Mouse (Mus musculus) forebrain, embryonic 16.5 days (tissue): ENCODE measurements at regions not wholly inside any gene's neighbourhood (a gene's known extent, or its start where the extent isn't known, plus 50 kb on each side); places are given as distances from the start of the nearest gene placed in this dataset.

Source experiments
- ATAC-seq: fragments of 200-750 bp; cut with Nextera tagmentation; 2 replicates; pipeline ENCODE4 v1.8.0; 2017; ENCODE audit warnings: mild to moderate bottlenecking, moderate library complexity
- H3K27ac ChIP-seq: fragments of 300-500 bp; sonication (generic); 2 replicates; pipeline ENCODE4 v1.5.1; 2014; ENCODE audit warnings: low read length, control low read depth
- H3K27me3 ChIP-seq: fragments of 300-500 bp; sonication (generic); replicated peaks from 2 replicates; pipeline ENCODE4 v1.6.1; 2014; ENCODE audit warnings: low read length; ENCODE audit not compliant: control insufficient read depth, insufficient read depth
- H3K36me3 ChIP-seq: fragments of 300-500 bp; sonication (generic); 2 replicates; pipeline ENCODE4 v1.6.1; 2014; ENCODE audit not compliant: control insufficient read depth, insufficient read depth
- H3K4me1 ChIP-seq: fragments of 300-500 bp; sonication (generic); replicated peaks from 2 replicates; pipeline ENCODE4 v1.6.1; 2014; ENCODE audit warnings: low read length; ENCODE audit not compliant: control insufficient read depth, insufficient read depth
- H3K4me2 ChIP-seq: fragments of 300-500 bp; sonication (generic); 2 replicates; pipeline ENCODE4 v1.6.1; 2014; ENCODE audit warnings: mild to moderate bottlenecking, low read length, control low read depth
- H3K4me3 ChIP-seq: fragments of 300-500 bp; sonication (generic); replicated peaks from 2 replicates; pipeline ENCODE4 v1.5.1; 2014; ENCODE audit warnings: mild to moderate bottlenecking, low read length, control low read depth
- H3K9ac ChIP-seq: fragments of 300-500 bp; sonication (generic); replicated peaks from 2 replicates; pipeline ENCODE4 v1.6.1; 2014; ENCODE audit warnings: low read depth, low read length, control low read depth
- H3K9me3 ChIP-seq: fragments of 300-500 bp; sonication (generic); 2 replicates; pipeline ENCODE4 v1.6.1; 2016; ENCODE audit warnings: low read length; ENCODE audit not compliant: control insufficient read depth
- WGBS: fragments of 180-500 bp; shearing (Covaris S2); extraction: QIAGEN DNeasy Blood & Tissue Kit; methylation state at CpG from one replicate; pipeline ENCODE4 v1.1.7; 2014; 5-methylcytosine and 5-hydroxymethylcytosine counted together

GRCm38 (mm10) chr10:118754791-118755190 lies 115.2 kb downstream of the Dyrk2 start:
- H3K27ac ChIP-seq: no peak overlapping the region
- H3K27me3 ChIP-seq: no peaks in the 10 kb centered on the region
- WGBS: 94% methylated on average over 13 of the region's 13 CpGs
- H3K9me3 ChIP-seq: no peaks in the 10 kb centered on the region
- ATAC-seq: no peak
- H3K36me3 ChIP-seq: no peaks in the 10 kb centered on the region
- H3K4me1 ChIP-seq: 0 out of 2 replicates have a peak, but pooled peaks cover 7% of the 10 kb centered on the region
- no peak overlapping the region for H3K9ac ChIP-seq
- no peak overlapping the region for H3K4me3 ChIP-seq
- H3K4me2 ChIP-seq: no peak overlapping the region

- 46% methylated on average over 18 of the region's 18 CpGs for WGBS
- Histone ChIP-seq H3K9me3 (no peaks in the 10 kb centered on the region), H3K4me1 (0 out of 2 replicates have a peak, but pooled peaks cover 7% of the 10 kb centered on the region), H3K27me3 (no peaks in the 10 kb centered on the region), H3K4me2 (peak overlapping the region; percentile 17; the same call in 1 of the 2 replicates), H3K9ac (no peak overlapping the region), H3K4me3 (no peak overlapping the region), H3K27ac (no peak overlapping the region), H3K36me3 (no peaks in the 10 kb centered on the region)
- ATAC-seq: peak; percentile 85
Observed at GRCm38 (mm10) chr10:118758825-118759471, 111.1 kb downstream of the Dyrk2 start.

GRCm38 (mm10) chr10:118760441-118760840 lies 109.6 kb downstream of the Dyrk2 start:
- Histone ChIP-seq H3K27me3 (no peaks in the 10 kb centered on the region), H3K9me3 (no peaks in the 10 kb centered on the region), H3K27ac (no peak overlapping the region), H3K4me2 (no peak overlapping the region), H3K4me3 (no peak overlapping the region), H3K36me3 (no peaks in the 10 kb centered on the region), H3K4me1 (0 out of 2 replicates have a peak, but pooled peaks cover 7% of the 10 kb centered on the region), H3K9ac (no peak overlapping the region)
- ATAC-seq: no peak
- 71% methylated on average over 8 of the region's 8 CpGs for WGBS

GRCm38 (mm10) chr10:118761101-118761868 lies 108.7 kb downstream of the Dyrk2 start:
- Histone ChIP-seq H3K4me1 (0 out of 2 replicates have a peak, but pooled peaks cover 7% of the 10 kb centered on the region), H3K4me2 (no peak overlapping the region), H3K4me3 (no peak overlapping the region), H3K9me3 (no peaks in the 10 kb centered on the region), H3K27me3 (no peaks in the 10 kb centered on the region), H3K36me3 (no peaks in the 10 kb centered on the region), H3K27ac (peak overlapping the region; percentile 14; the same call in 1 of the 2 replicates), H3K9ac (0 out of 2 replicates have a peak overlapping the region, but pooled peaks have one; percentile 5)
- 74% methylated on average over 10 of the region's 10 CpGs for WGBS
- no peak for ATAC-seq

GRCm38 (mm10) chr10:118765051-118765450 lies 105.0 kb downstream of the Dyrk2 start:
- H3K4me3 ChIP-seq: no peak overlapping the region
- no peak for ATAC-seq
- no peaks in the 10 kb centered on the region for H3K36me3 ChIP-seq
- H3K27me3 ChIP-seq: no peaks in the 10 kb centered on the region
- no peak overlapping the region for H3K9ac ChIP-seq
- no peaks in the 10 kb centered on the region for H3K9me3 ChIP-seq
- H3K4me1 ChIP-seq: no peaks in the 10 kb centered on the region
- 92% methylated on average over 9 of the region's 9 CpGs for WGBS
- no peak overlapping the region for H3K4me2 ChIP-seq
- H3K27ac ChIP-seq: no peak overlapping the region

- Histone ChIP-seq H3K4me1 (no peaks in the 10 kb centered on the region), H3K27ac (no peak overlapping the region), H3K27me3 (no peaks in the 10 kb centered on the region), H3K9me3 (no peaks in the 10 kb centered on the region), H3K36me3 (no peaks in the 10 kb centered on the region), H3K4me3 (no peak overlapping the region), H3K4me2 (no peak overlapping the region), H3K9ac (no peak overlapping the region)
- WGBS: 73% methylated on average over 14 of the region's 14 CpGs
- no peak for ATAC-seq
Observed at GRCm38 (mm10) chr10:118765544-118766441, 104.2 kb downstream of the Dyrk2 start.

- H3K36me3 ChIP-seq: no peaks in the 10 kb centered on the region
- no peaks in the 10 kb centered on the region for H3K9me3 ChIP-seq
- H3K4me3 ChIP-seq: no peak overlapping the region
- ATAC-seq: no peak
- H3K4me2 ChIP-seq: no peak overlapping the region
- H3K27me3 ChIP-seq: no peaks in the 10 kb centered on the region
- no peaks in the 10 kb centered on the region for H3K4me1 ChIP-seq
- no peak overlapping the region for H3K9ac ChIP-seq
- no peak overlapping the region for H3K27ac ChIP-seq
- WGBS: 79% methylated on average over 7 of the region's 7 CpGs
Observed at GRCm38 (mm10) chr10:118766826-118767225, 103.2 kb downstream of the Dyrk2 start.

GRCm38 (mm10) chr10:118769751-118770150 lies 100.3 kb downstream of the Dyrk2 start:
- H3K27ac ChIP-seq: no peak overlapping the region
- no peaks in the 10 kb centered on the region for H3K4me1 ChIP-seq
- 97% methylated on average over 4 of the region's 4 CpGs for WGBS
- no peak overlapping the region for H3K4me2 ChIP-seq
- no peaks in the 10 kb centered on the region for H3K9me3 ChIP-seq
- H3K4me3 ChIP-seq: no peak overlapping the region
- ATAC-seq: no peak
- no peak overlapping the region for H3K9ac ChIP-seq
- no peaks in the 10 kb centered on the region for H3K36me3 ChIP-seq
- H3K27me3 ChIP-seq: no peaks in the 10 kb centered on the region

GRCm38 (mm10) chr10:118778656-118779055 lies 91.4 kb downstream of the Dyrk2 start:
- Histone ChIP-seq H3K4me2 (no peak overlapping the region), H3K36me3 (no peaks in the 10 kb centered on the region), H3K9ac (no peak overlapping the region), H3K9me3 (no peaks in the 10 kb centered on the region), H3K27me3 (no peaks in the 10 kb centered on the region), H3K27ac (no peak overlapping the region), H3K4me3 (no peak overlapping the region), H3K4me1 (no peaks in the 10 kb centered on the region)
- WGBS: 96% methylated on average over 10 of the region's 10 CpGs
- ATAC-seq: no peak
